Mouse (Mus musculus): ENCODE data around the gene Asap2. TPM values are rescaled to one million over a fixed set of nuclear protein-coding genes. Genes with fewer than 3 reads are reported as not detected.

Asap2 gene
- polyA plus RNA-seq, 1 experiment = 17.5 TPM

DNA sequence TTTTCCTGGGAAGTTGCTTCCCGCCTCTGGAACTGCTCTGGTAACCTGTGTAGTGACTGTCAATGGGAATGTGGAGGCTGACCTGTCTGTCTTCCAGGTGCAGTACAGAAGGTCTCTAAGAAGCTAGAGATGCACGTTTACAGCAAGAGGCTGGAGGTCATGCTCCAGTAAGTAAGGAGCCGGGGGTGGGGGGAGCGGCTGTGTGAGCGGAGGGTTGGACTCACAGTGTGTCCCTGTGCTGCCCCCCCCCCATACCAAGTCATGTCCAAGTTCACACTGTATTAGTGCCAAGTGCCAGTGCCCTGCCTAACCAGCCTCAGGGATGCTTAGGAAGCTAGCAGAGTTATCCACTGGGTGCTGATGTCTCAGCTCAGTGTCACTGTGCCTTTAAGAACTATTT lies 321.9 kb downstream of the Asap2 start:
- TF ChIP-seq CTCF (IDR thresholded peaks at IDR 0.05; ENCODE audit: insufficient read depth, low read length) (no peak), POLR2A (IDR thresholded peaks at IDR 0.05; ENCODE audit: borderline replicate concordance, extremely low read depth, low read depth, low read length) (no peak)
- WGBS = 84% methylated on average over 5 of the region's 5 CpGs
- DNase-seq = no peak

DNA sequence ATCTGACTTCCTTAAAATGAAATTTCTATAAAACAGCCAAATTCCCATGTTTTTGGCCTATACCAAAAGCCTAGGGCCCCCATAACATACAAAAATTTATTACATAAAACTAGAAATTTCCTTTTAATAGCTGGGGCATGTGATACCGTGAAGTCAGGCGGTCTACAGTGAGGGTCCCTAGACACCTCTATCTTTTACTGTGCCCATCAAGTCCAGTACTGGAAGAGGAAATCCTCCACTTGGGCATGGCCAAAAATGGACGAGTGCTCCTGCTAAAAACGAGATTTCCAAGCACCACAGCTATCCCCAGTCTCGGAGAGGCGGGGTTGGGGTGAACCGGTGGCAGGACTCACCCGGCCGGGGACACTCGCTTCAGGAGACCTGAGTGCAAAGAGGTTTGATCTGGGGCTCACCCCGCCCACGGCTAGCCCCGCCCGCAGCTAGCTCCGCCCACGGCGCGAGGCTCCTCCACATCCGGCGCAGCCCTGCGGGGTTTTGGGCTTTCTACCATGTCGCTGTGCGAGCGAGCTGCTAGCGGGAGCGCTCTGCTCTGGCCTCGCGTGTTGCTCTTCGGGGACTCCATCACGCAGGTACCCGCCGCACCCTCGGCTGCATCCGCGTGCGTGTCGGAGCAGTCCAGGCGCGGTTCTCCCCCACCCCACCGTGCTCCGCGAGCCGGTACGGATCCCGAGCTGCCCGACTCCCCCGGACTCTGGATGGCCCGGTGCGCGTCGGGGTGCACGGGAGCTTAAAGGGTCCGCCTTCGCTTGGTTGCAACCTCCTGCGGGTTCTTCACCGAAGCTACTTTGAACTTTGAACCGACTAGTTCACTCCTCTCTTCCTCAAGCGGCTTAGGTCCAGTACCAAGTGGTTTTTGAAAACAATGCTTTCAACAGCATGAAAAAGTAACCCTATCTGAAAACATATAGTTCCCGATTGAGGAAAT lies 325.9 kb downstream of the Asap2 start, which contains the start of gene Iah1:
Gene Iah1 (plus strand): TSS at position 467 of the 946 bp plus-strand sequence.
- Histone ChIP-seq H3K4me1 (ENCODE audit: control insufficient read depth, insufficient read depth, low read length) (peaks cover 8% of the 10 kb centered on the region), H3K4me3 (replicated peaks; ENCODE audit: extremely low read depth, low read depth, low read length) (peak within 1 kb of the TSS; percentile 94)
- DNase-seq = peak; percentile 88
- TF ChIP-seq CTCF (IDR thresholded peaks at IDR 0.05; ENCODE audit: insufficient read depth, low read length) (no peak), POLR2A (IDR thresholded peaks at IDR 0.05; ENCODE audit: borderline replicate concordance, extremely low read depth, low read depth, low read length) (peak; percentile 90; the same call in 1 of the 2 replicates)
- WGBS = 2% methylated on average over 59 of the region's 59 CpGs

More for the DNA sequence above, 321.9 kb downstream of the Asap2 start:
- H3K4me1 ChIP-seq (ENCODE audit: control insufficient read depth, insufficient read depth, low read length) = no peaks in the 10 kb centered on the region; the same call in 1 of the 2 replicates
- no peak overlapping the region for H3K4me3 ChIP-seq (replicated peaks; ENCODE audit: extremely low read depth, low read depth, low read length)

DNA sequence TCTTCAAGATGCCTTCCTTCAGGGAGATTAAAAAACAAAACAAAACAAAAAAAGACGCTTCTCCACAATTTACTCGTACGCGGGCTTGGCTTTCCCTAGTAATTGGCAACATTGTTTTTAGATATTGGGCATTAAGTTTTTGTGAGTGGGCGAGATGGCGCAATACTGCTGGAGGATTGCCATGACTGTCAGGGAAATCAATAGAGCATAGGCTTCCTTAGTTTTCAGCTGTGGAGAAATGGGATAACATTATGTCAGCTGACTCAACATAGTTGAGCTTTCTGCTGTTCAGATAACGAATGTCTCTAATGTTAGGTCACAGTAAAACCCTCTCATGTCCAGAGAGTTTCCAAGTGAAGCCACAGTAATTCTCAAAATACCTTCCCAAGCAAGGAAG lies 326.6 kb downstream of the Asap2 start:
- H3K4me1 ChIP-seq (ENCODE audit: control insufficient read depth, insufficient read depth, low read length) = peaks cover 8% of the 10 kb centered on the region
- 17% methylated on average over 7 of the region's 7 CpGs for WGBS
- TF ChIP-seq POLR2A (IDR thresholded peaks at IDR 0.05; ENCODE audit: borderline replicate concordance, extremely low read depth, low read depth, low read length) = no peak
- TF ChIP-seq CTCF (IDR thresholded peaks at IDR 0.05; ENCODE audit: insufficient read depth, low read length) = no peak
- H3K4me3 ChIP-seq (replicated peaks; ENCODE audit: extremely low read depth, low read depth, low read length) = peak overlapping the region; percentile 94
- DNase-seq = peak; percentile 48

DNA sequence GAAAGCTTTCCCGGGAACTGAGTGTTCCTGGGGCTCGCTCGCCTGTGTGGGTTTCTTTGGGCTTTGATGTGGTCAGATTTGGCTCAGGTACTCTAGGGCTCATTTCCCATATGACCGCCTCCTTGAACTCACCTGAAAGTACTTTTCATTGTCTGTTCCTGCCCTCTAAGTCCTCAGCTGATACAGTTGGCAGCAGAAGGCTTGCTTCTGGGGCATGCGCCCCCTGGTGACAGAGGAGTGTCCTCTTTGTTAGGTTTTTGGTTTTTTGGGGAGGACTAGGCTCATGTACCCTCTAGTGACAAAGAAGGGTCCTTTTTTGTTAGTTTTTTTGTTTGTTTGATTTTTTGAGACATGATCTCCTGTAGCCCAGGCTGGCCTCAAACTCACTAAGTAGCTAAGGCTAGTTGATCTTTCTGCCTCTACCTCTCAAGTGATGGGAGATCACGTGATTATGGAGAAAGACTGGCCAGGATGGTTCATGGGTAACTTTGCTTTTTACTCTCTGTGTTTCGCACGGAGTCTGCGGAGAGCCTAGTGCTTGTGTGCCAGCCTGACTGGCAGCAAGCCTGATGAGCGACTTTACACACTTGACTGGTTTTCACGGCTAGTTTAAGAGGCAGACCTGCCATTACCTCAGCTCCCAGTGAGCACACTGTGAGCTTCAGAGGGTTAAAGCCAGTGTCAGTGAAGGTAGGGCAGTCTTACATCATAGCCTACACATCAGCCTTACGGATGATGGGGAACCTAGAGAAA lies 328.1 kb downstream of the Asap2 start:
- 71% methylated on average over 12 of the region's 12 CpGs for WGBS
- Histone ChIP-seq H3K4me1 (ENCODE audit: control insufficient read depth, insufficient read depth, low read length) (peaks cover 8% of the 10 kb centered on the region), H3K4me3 (replicated peaks; ENCODE audit: extremely low read depth, low read depth, low read length) (no peak overlapping the region)
- peak; percentile 76 for TF ChIP-seq CTCF (IDR thresholded peaks at IDR 0.05; ENCODE audit: insufficient read depth, low read length)
- no peak for TF ChIP-seq POLR2A (IDR thresholded peaks at IDR 0.05; ENCODE audit: borderline replicate concordance, extremely low read depth, low read depth, low read length)
- DNase-seq = peak; percentile 67

Data from lung, adult 2 months (tissue).